Mouse (Mus musculus): Measurements from ENCODE around the gene St5. TPM values are rescaled to one million over a fixed set of nuclear protein-coding genes. Genes with fewer than 3 reads are reported as not detected.

St5 gene
- total and polyA plus RNA-seq, 3 experiments: 2.6 to 3.4 TPM; not detected in 1

- DNase-seq (ENCODE audit: low read depth, low spot score): no peak
- Histone ChIP-seq H3K9me3 (replicated peaks; ENCODE audit: insufficient read depth, low read length) (no peaks in the 10 kb centered on the region), H3K36me3 (ENCODE audit: control insufficient read depth in 1 of 2, insufficient read depth in 2 of 2, low read length in 2 of 2) (no peaks in the 10 kb centered on the region), H3K79me2 (ENCODE audit: control insufficient read depth, insufficient read depth, low read length, poor library complexity) (no peaks in the 10 kb centered on the region), H3K27me3 (ENCODE audit: control insufficient read depth in 1 of 2, insufficient read depth in 2 of 2, low read length in 2 of 2) (no peaks in the 10 kb centered on the region), H3K9ac (ENCODE audit: control insufficient read depth, low read depth, low read length, poor library complexity, severe bottlenecking) (no peak overlapping the region), H3K4me3 (ENCODE audit: control insufficient read depth in 1 of 2, insufficient read depth in 1 of 2, low read depth in 2 of 2, low read length in 2 of 2) (no peak overlapping the region), H3K27ac (ENCODE audit: control insufficient read depth, low read depth, low read length) (no peak overlapping the region), H3K4me1 (ENCODE audit: control insufficient read depth in 1 of 2, insufficient read depth in 2 of 2, low read length in 2 of 2) (no peaks in the 10 kb centered on the region)
- no peak for TF ChIP-seq MXI1 (IDR thresholded peaks at IDR 0.05; ENCODE audit: low read depth, low read length)
- no peak for TF ChIP-seq GATA1 (IDR thresholded peaks at IDR 0.05; ENCODE audit: low read depth, low read length)
- TF ChIP-seq MAX (IDR thresholded peaks at IDR 0.05; ENCODE audit: low read length): no peak
- TF ChIP-seq TBP (IDR thresholded peaks at IDR 0.05; ENCODE audit: low read depth, low read length): no peak
- TF ChIP-seq ZMIZ1 (IDR thresholded peaks at IDR 0.05; ENCODE audit: low read depth, low read length): no peak
- TF ChIP-seq HCFC1 (IDR thresholded peaks at IDR 0.05; ENCODE audit: low read depth, low read length): no peak
- no peak for TF ChIP-seq USF1 (IDR thresholded peaks at IDR 0.05; ENCODE audit: low read depth, low read length)
- no peak for TF ChIP-seq RAD21 (IDR thresholded peaks at IDR 0.05; ENCODE audit: low read depth, low read length)
- no peak for TF ChIP-seq ZNF384 (IDR thresholded peaks at IDR 0.05; ENCODE audit: low read depth, low read length)
- no peak for TF ChIP-seq POLR2A (IDR thresholded peaks at IDR 0.05; ENCODE audit: control insufficient read depth in 1 of 2, insufficient read depth in 1 of 2, low read depth in 1 of 2, low read length in 2 of 2, poor library complexity in 1 of 2)
- TF ChIP-seq ZKSCAN1 (IDR thresholded peaks at IDR 0.05; ENCODE audit: low read depth, low read length): no peak
- TF ChIP-seq POLR2AphosphoS5 (IDR thresholded peaks at IDR 0.05; ENCODE audit: borderline replicate concordance, low read depth, low read length): no peak
- no peak for TF ChIP-seq UBTF (IDR thresholded peaks at IDR 0.05; ENCODE audit: borderline replicate concordance, insufficient read depth, low read depth, low read length)
- TF ChIP-seq RCOR1 (IDR thresholded peaks at IDR 0.05; ENCODE audit: low read depth, low read length): no peak
- no peak for TF ChIP-seq CHD2 (IDR thresholded peaks at IDR 0.05; ENCODE audit: low read length)
- TF ChIP-seq MAFK (IDR thresholded peaks at IDR 0.05; ENCODE audit: borderline replicate concordance, low read depth, low read length): no peak
- no peak for TF ChIP-seq MAZ (IDR thresholded peaks at IDR 0.05; ENCODE audit: low read depth, low read length)
- TF ChIP-seq JUND (IDR thresholded peaks at IDR 0.05; ENCODE audit: low read depth, low read length): no peak
Measured at GRCm38 (mm10) chr7:109669426-109670170, 33.8 kb downstream of the St5 start.

- TF ChIP-seq E2F4 (IDR thresholded peaks at IDR 0.05; ENCODE audit: borderline replicate concordance, low read depth, low read length) (no peak), MAZ (IDR thresholded peaks at IDR 0.05; ENCODE audit: low read depth, low read length) (no peak), ZC3H11A (IDR thresholded peaks at IDR 0.05; ENCODE audit: low read depth, low read length) (no peak), CHD1 (IDR thresholded peaks at IDR 0.05; ENCODE audit: low read depth, low read length) (no peak), CTCF (IDR thresholded peaks at IDR 0.05 in 2 of 3, conservative IDR thresholded peaks at IDR 0.05 in 1 of 3; ENCODE audit: control insufficient read depth in 1 of 3, insufficient read depth in 1 of 3, low read depth in 2 of 3, low read length in 3 of 3, poor library complexity in 1 of 3, severe bottlenecking in 1 of 3) (no peak), JUND (IDR thresholded peaks at IDR 0.05; ENCODE audit: low read depth, low read length) (no peak), KAT2A (conservative IDR thresholded peaks at IDR 0.05; ENCODE audit: low read depth, low read length) (no peak), EP300 (IDR thresholded peaks at IDR 0.05; ENCODE audit: low read depth in 1 of 2, low read length in 2 of 2) (no peak), MYB (IDR thresholded peaks at IDR 0.05; ENCODE audit: low read depth, low read length) (no peak), NRF1 (IDR thresholded peaks at IDR 0.05; ENCODE audit: insufficient read depth, low read depth, low read length, poor library complexity, severe bottlenecking) (no peak), BHLHE40 (IDR thresholded peaks at IDR 0.05; ENCODE audit: borderline replicate concordance, low read depth, low read length) (no peak), ETS1 (IDR thresholded peaks at IDR 0.05; ENCODE audit: low read depth, low read length) (no peak), ZKSCAN1 (IDR thresholded peaks at IDR 0.05; ENCODE audit: low read depth, low read length) (no peak)
- Histone ChIP-seq H3K9me3 (replicated peaks; ENCODE audit: insufficient read depth, low read length) (no peaks in the 10 kb centered on the region), H3K79me2 (ENCODE audit: control insufficient read depth, insufficient read depth, low read length, poor library complexity) (no peaks in the 10 kb centered on the region), H3K4me3 (ENCODE audit: control insufficient read depth in 1 of 2, insufficient read depth in 1 of 2, low read depth in 2 of 2, low read length in 2 of 2) (no peak overlapping the region), H3K27me3 (ENCODE audit: control insufficient read depth in 1 of 2, insufficient read depth in 2 of 2, low read length in 2 of 2) (no peaks in the 10 kb centered on the region), H3K9ac (ENCODE audit: control insufficient read depth, low read depth, low read length, poor library complexity, severe bottlenecking) (no peak overlapping the region), H3K27ac (ENCODE audit: control insufficient read depth, low read depth, low read length) (no peak overlapping the region), H3K36me3 (ENCODE audit: control insufficient read depth in 1 of 2, insufficient read depth in 2 of 2, low read length in 2 of 2) (no peaks in the 10 kb centered on the region), H3K4me1 (ENCODE audit: control insufficient read depth in 1 of 2, insufficient read depth in 2 of 2, low read length in 2 of 2) (no peaks in the 10 kb centered on the region)
- DNase-seq (ENCODE audit: low read depth, low spot score): no peak
Measured at GRCm38 (mm10) chr7:109666664-109667063, 36.7 kb downstream of the St5 start.
